ENCODE assay signal across 7 mouse cellular contexts in the genomic region with DNA sequence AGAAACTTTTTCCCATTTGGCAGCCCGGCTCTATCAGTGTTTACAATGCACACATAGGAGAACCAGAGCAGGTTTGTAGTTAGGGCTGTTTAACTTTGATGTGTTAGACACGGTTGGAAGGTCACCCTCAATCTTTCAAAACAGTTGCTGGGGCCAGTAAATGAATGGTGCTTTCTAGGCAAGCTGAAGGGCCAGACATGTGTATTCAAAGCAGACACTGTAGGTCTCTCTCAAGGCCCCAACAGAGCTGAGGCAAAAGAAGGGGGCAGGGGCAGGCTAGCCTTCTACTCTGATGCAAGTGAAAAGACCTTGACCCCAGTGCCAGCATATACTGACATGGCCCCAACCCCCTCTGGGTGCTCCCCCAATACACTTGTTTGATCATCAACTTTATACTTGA. TPM values are rescaled to one million over a fixed set of nuclear protein-coding genes. Genes with fewer than 3 reads are reported as not detected.
DNase-seq lines count a peak whose midpoint lies in the region; ATAC-seq and TF ChIP-seq lines count a peak whose summit lies in the region.

No protein-coding gene starts in this region.

- H3K4me3 ChIP-seq in kidney, adult 2 months (ENCODE audit: insufficient read depth, low read depth, low read length) = no peak overlapping the region
- H3K4me3 ChIP-seq in ES-Bruce4 (ENCODE audit: low read depth, low read length) = no peak overlapping the region
- H3K4me3 ChIP-seq in embryonic facial prominence, embryonic 10.5 days = peak overlapping the region; percentile 88; the same call in 1 of the 2 replicates
- H3K4me3 ChIP-seq in limb, embryonic 13.5 days = peak overlapping the region; percentile 74

- peaks cover 3% of the 10 kb centered on the region; the same call in 1 of the 2 replicates for H3K4me1 ChIP-seq in kidney, adult 2 months (ENCODE audit: control insufficient read depth, insufficient read depth, low read length)
- H3K4me1 ChIP-seq in ES-Bruce4 (ENCODE audit: control insufficient read depth, insufficient read depth, low read length) = peaks cover 2% of the 10 kb centered on the region
- peaks cover 26% of the 10 kb centered on the region for H3K4me1 ChIP-seq in embryonic facial prominence, embryonic 10.5 days
- peaks cover 15% of the 10 kb centered on the region for H3K4me1 ChIP-seq in limb, embryonic 13.5 days

- TF ChIP-seq EP300 in ES-Bruce4 (IDR thresholded peaks at IDR 0.05; ENCODE audit: insufficient read depth, low read depth, low read length) = peak; percentile 57; the same call in 1 of the 2 replicates

- H3K27ac ChIP-seq in kidney, adult 2 months (ENCODE audit: insufficient read depth, low read depth, low read length) = no peak overlapping the region
- no peak overlapping the region for H3K27ac ChIP-seq in ES-Bruce4 (ENCODE audit: insufficient read depth, low read length)
- no peak overlapping the region for H3K27ac ChIP-seq in embryonic facial prominence, embryonic 10.5 days (replicated peaks)
- no peak overlapping the region for H3K27ac ChIP-seq in limb, embryonic 13.5 days

- TF ChIP-seq POLR2A in kidney, adult 2 months (IDR thresholded peaks at IDR 0.05; ENCODE audit: low read depth, low read length) = no peak
- TF ChIP-seq POLR2A in ES-Bruce4 (IDR thresholded peaks at IDR 0.05; ENCODE audit: insufficient read depth, low read length) = no peak

- H3K9me3 ChIP-seq in ES-Bruce4 (replicated peaks; ENCODE audit: control insufficient read depth, insufficient read depth, low read length, poor library complexity, severe bottlenecking) = no peaks in the 10 kb centered on the region
- H3K9me3 ChIP-seq in embryonic facial prominence, embryonic 10.5 days = no peaks in the 10 kb centered on the region
- H3K9me3 ChIP-seq in limb, embryonic 13.5 days = no peaks in the 10 kb centered on the region

- 14% methylated on average over 2 of the region's 2 CpGs for WGBS in kidney, adult 2 months
- 10% methylated on average over 2 of the region's 2 CpGs for WGBS in embryonic facial prominence, embryonic 10.5 days
- 4% methylated on average over 2 of the region's 2 CpGs for WGBS in limb, embryonic 13.5 days

- ATAC-seq in limb, embryonic 13.5 days (ENCODE audit: low FRiP score, low read depth) = no peak

- no peaks in the 10 kb centered on the region for H3K36me3 ChIP-seq in kidney, adult 2 months (ENCODE audit: control insufficient read depth, insufficient read depth, low read length)
- H3K36me3 ChIP-seq in ES-Bruce4 (ENCODE audit: control insufficient read depth, insufficient read depth, low read length, poor library complexity, severe bottlenecking) = no peaks in the 10 kb centered on the region
- H3K36me3 ChIP-seq in embryonic facial prominence, embryonic 10.5 days (replicated peaks) = no peaks in the 10 kb centered on the region
- no peaks in the 10 kb centered on the region for H3K36me3 ChIP-seq in limb, embryonic 13.5 days

- DNase-seq in kidney, adult 2 months = peak; percentile 47
- DNase-seq in kidney, adult 18-20 months = no peak
- DNase-seq in embryonic facial prominence, embryonic 10.5 days (ENCODE audit: low spot score) = no peak
- DNase-seq in spleen, adult 18-20 months = no peak
- DNase-seq in layer of hippocampus, adult 11-12 months (ENCODE audit: low spot score) = no peak

- no peak for TF ChIP-seq CTCF in kidney, adult 2 months (conservative IDR thresholded peaks at IDR 0.05; ENCODE audit: insufficient read depth, insufficient read length, low read depth, low read length)
- no peak for TF ChIP-seq CTCF in ES-Bruce4 (IDR thresholded peaks at IDR 0.05; ENCODE audit: low read depth, low read length)

- no peaks in the 10 kb centered on the region for H3K27me3 ChIP-seq in kidney, adult 2 months (replicated peaks; ENCODE audit: control insufficient read depth, insufficient read depth, low read length)
- H3K27me3 ChIP-seq in ES-Bruce4 (ENCODE audit: control insufficient read depth, insufficient read depth, low read length, poor library complexity, severe bottlenecking) = no peaks in the 10 kb centered on the region
- peaks cover 27% of the 10 kb centered on the region for H3K27me3 ChIP-seq in embryonic facial prominence, embryonic 10.5 days (replicated peaks; ENCODE audit: low read depth, poor library complexity, severe bottlenecking)
- peaks cover 23% of the 10 kb centered on the region for H3K27me3 ChIP-seq in limb, embryonic 13.5 days

- peak overlapping the region; percentile 89; the same call in 1 of the 2 replicates for H3K4me2 ChIP-seq in limb, embryonic 13.5 days (replicated peaks)

- H3K9ac ChIP-seq in ES-Bruce4 (ENCODE audit: low read depth, poor library complexity, severe bottlenecking) = no peak overlapping the region
- no peak overlapping the region for H3K9ac ChIP-seq in limb, embryonic 13.5 days

RNA-seq across cellular contexts. Expression of a gene that starts 1.7 kb away (rescaled TPM):
- polyA plus RNA-seq in kidney, adult 2 months (2012; rRNA removed) = 11.1 and 11.3 TPM in 2 replicates
- 23.1 and 27.3 TPM in 2 replicates for polyA plus RNA-seq in ES-Bruce4 (2011; ENCODE audit: insufficient read depth, insufficient read length, low read depth, missing spikeins)
- 8.1 TPM in 2 replicates for polyA plus RNA-seq in embryonic facial prominence, embryonic 10.5 days (2016; fragmentation: Nextera tagmentation; extraction: Ambion mirVana)
- 9.3 and 11.9 TPM in 2 replicates for polyA plus RNA-seq in limb, embryonic 13.5 days (2015; fragmentation: Nextera tagmentation; extraction: Ambion mirVana)

RNA-seq across cellular contexts. Expression of a gene that starts 5.7 kb away (rescaled TPM):
- 84.9 and 85.8 TPM in 2 replicates for polyA plus RNA-seq in kidney, adult 2 months (2012; rRNA removed)
- polyA plus RNA-seq in ES-Bruce4 (2011; ENCODE audit: insufficient read depth, insufficient read length, low read depth, missing spikeins) = 63.3 and 76.5 TPM in 2 replicates
- 74.6 and 76.4 TPM in 2 replicates for polyA plus RNA-seq in embryonic facial prominence, embryonic 10.5 days (2016; fragmentation: Nextera tagmentation; extraction: Ambion mirVana)
- polyA plus RNA-seq in limb, embryonic 13.5 days (2015; fragmentation: Nextera tagmentation; extraction: Ambion mirVana) = 76.9 and 78.2 TPM in 2 replicates

Comparison
In these comparisons a context has a peak if more than half of its experiments do, and no peak if none do; other contexts are left out.
1. H3K4me3 ChIP-seq: peak in embryonic facial prominence, embryonic 10.5 days (single experiment) and limb, embryonic 13.5 days (single experiment); none in kidney, adult 2 months (single experiment) and ES-Bruce4 (single experiment).